Mouse (Mus musculus): Measurements from ENCODE around the gene Nudt7. TPM values are rescaled to one million over a fixed set of nuclear protein-coding genes. Genes with fewer than 3 reads are reported as not detected.

Gene Nudt7
- total and polyA plus RNA-seq, 3 experiments, result not detected

- H3K4me1 ChIP-seq (ENCODE audit: control insufficient read depth in 1 of 2, insufficient read depth in 2 of 2, low read length in 2 of 2), result no peaks in the 10 kb centered on the region
- no peaks in the 10 kb centered on the region for H3K9me3 ChIP-seq (replicated peaks; ENCODE audit: insufficient read depth, low read length)
- no peak overlapping the region for H3K27ac ChIP-seq (ENCODE audit: control insufficient read depth, low read depth, low read length)
- no peaks in the 10 kb centered on the region for H3K79me2 ChIP-seq (ENCODE audit: control insufficient read depth, insufficient read depth, low read length, poor library complexity)
- no peak overlapping the region for H3K9ac ChIP-seq (ENCODE audit: control insufficient read depth, low read depth, low read length, poor library complexity, severe bottlenecking)
- DNase-seq (ENCODE audit: low read depth, low spot score), result no peak
- TF ChIP-seq CHD2 (IDR thresholded peaks at IDR 0.05; ENCODE audit: low read length) (no peak), TAL1 (IDR thresholded peaks at IDR 0.05; ENCODE audit: low read length) (no peak), USF1 (IDR thresholded peaks at IDR 0.05; ENCODE audit: low read depth, low read length) (no peak), MYB (IDR thresholded peaks at IDR 0.05; ENCODE audit: low read depth, low read length) (no peak), USF2 (IDR thresholded peaks at IDR 0.05; ENCODE audit: borderline replicate concordance in 1 of 2, insufficient read depth in 1 of 2, low read depth in 1 of 2, low read length in 2 of 2) (no peak), BHLHE40 (IDR thresholded peaks at IDR 0.05; ENCODE audit: borderline replicate concordance, low read depth, low read length) (no peak), MAFK (IDR thresholded peaks at IDR 0.05; ENCODE audit: borderline replicate concordance, low read depth, low read length) (no peak), POLR2A (IDR thresholded peaks at IDR 0.05; ENCODE audit: control insufficient read depth in 1 of 2, insufficient read depth in 1 of 2, low read depth in 1 of 2, low read length in 2 of 2, poor library complexity in 1 of 2) (no peak), ZKSCAN1 (IDR thresholded peaks at IDR 0.05; ENCODE audit: low read depth, low read length) (no peak), SMC3 (IDR thresholded peaks at IDR 0.05; ENCODE audit: low read depth, low read length) (no peak), HCFC1 (IDR thresholded peaks at IDR 0.05; ENCODE audit: low read depth, low read length) (no peak), MAX (IDR thresholded peaks at IDR 0.05; ENCODE audit: low read length) (no peak), MAZ (IDR thresholded peaks at IDR 0.05; ENCODE audit: low read depth, low read length) (no peak), ZMIZ1 (IDR thresholded peaks at IDR 0.05; ENCODE audit: low read depth, low read length) (no peak), E2F4 (IDR thresholded peaks at IDR 0.05; ENCODE audit: borderline replicate concordance, low read depth, low read length) (no peak), ELF1 (IDR thresholded peaks at IDR 0.05; ENCODE audit: low read depth, low read length) (no peak), EP300 (IDR thresholded peaks at IDR 0.05; ENCODE audit: low read depth in 1 of 2, low read length in 2 of 2) (no peak), MYC (IDR thresholded peaks at IDR 0.05; ENCODE audit: low read depth, low read length) (no peak), SIN3A (IDR thresholded peaks at IDR 0.05; ENCODE audit: low read length) (no peak)
- H3K27me3 ChIP-seq (ENCODE audit: control insufficient read depth in 1 of 2, insufficient read depth in 2 of 2, low read length in 2 of 2), result no peaks in the 10 kb centered on the region
- H3K36me3 ChIP-seq (ENCODE audit: control insufficient read depth in 1 of 2, insufficient read depth in 2 of 2, low read length in 2 of 2), result no peaks in the 10 kb centered on the region
- H3K4me3 ChIP-seq (ENCODE audit: control insufficient read depth in 1 of 2, insufficient read depth in 1 of 2, low read depth in 2 of 2, low read length in 2 of 2), result no peak overlapping the region
Observed at GRCm38 (mm10) chr8:114109365-114110140, 23.8 kb upstream of the Nudt7 start.

- TF ChIP-seq RCOR1 (IDR thresholded peaks at IDR 0.05; ENCODE audit: low read depth, low read length), result no peak
- TF ChIP-seq EP300 (IDR thresholded peaks at IDR 0.05; ENCODE audit: low read depth in 1 of 2, low read length in 2 of 2), result no peak
- TF ChIP-seq TCF12 (IDR thresholded peaks at IDR 0.05; ENCODE audit: low read depth, low read length), result no peak
- no peak for TF ChIP-seq ELF1 (IDR thresholded peaks at IDR 0.05; ENCODE audit: low read depth, low read length)
- no peak for TF ChIP-seq BHLHE40 (IDR thresholded peaks at IDR 0.05; ENCODE audit: borderline replicate concordance, low read depth, low read length)
- no peak for TF ChIP-seq ZKSCAN1 (IDR thresholded peaks at IDR 0.05; ENCODE audit: low read depth, low read length)
- TF ChIP-seq UBTF (IDR thresholded peaks at IDR 0.05; ENCODE audit: borderline replicate concordance, insufficient read depth, low read depth, low read length), result no peak
- TF ChIP-seq ZNF384 (IDR thresholded peaks at IDR 0.05; ENCODE audit: low read depth, low read length), result no peak
- no peak for TF ChIP-seq POLR2A (IDR thresholded peaks at IDR 0.05; ENCODE audit: control insufficient read depth in 1 of 2, insufficient read depth in 1 of 2, low read depth in 1 of 2, low read length in 2 of 2, poor library complexity in 1 of 2)
- no peak for TF ChIP-seq USF2 (IDR thresholded peaks at IDR 0.05; ENCODE audit: borderline replicate concordance in 1 of 2, insufficient read depth in 1 of 2, low read depth in 1 of 2, low read length in 2 of 2)
- TF ChIP-seq E2F4 (IDR thresholded peaks at IDR 0.05; ENCODE audit: borderline replicate concordance, low read depth, low read length), result no peak
- no peak for TF ChIP-seq MYB (IDR thresholded peaks at IDR 0.05; ENCODE audit: low read depth, low read length)
- TF ChIP-seq MAFK (IDR thresholded peaks at IDR 0.05; ENCODE audit: borderline replicate concordance, low read depth, low read length), result no peak
- TF ChIP-seq RAD21 (IDR thresholded peaks at IDR 0.05; ENCODE audit: low read depth, low read length), result no peak
- no peak for TF ChIP-seq TBP (IDR thresholded peaks at IDR 0.05; ENCODE audit: low read depth, low read length)
- no peak for TF ChIP-seq ZMIZ1 (IDR thresholded peaks at IDR 0.05; ENCODE audit: low read depth, low read length)
- H3K4me1 ChIP-seq (ENCODE audit: control insufficient read depth in 1 of 2, insufficient read depth in 2 of 2, low read length in 2 of 2), result no peaks in the 10 kb centered on the region
- no peak overlapping the region for H3K4me3 ChIP-seq (ENCODE audit: control insufficient read depth in 1 of 2, insufficient read depth in 1 of 2, low read depth in 2 of 2, low read length in 2 of 2)
- no peaks in the 10 kb centered on the region for H3K27me3 ChIP-seq (ENCODE audit: control insufficient read depth in 1 of 2, insufficient read depth in 2 of 2, low read length in 2 of 2)
- no peak overlapping the region for H3K27ac ChIP-seq (ENCODE audit: control insufficient read depth, low read depth, low read length)
- no peaks in the 10 kb centered on the region for H3K9me3 ChIP-seq (replicated peaks; ENCODE audit: insufficient read depth, low read length)
- DNase-seq (ENCODE audit: low read depth, low spot score), result no peak
- no peaks in the 10 kb centered on the region for H3K36me3 ChIP-seq (ENCODE audit: control insufficient read depth in 1 of 2, insufficient read depth in 2 of 2, low read length in 2 of 2)
- H3K79me2 ChIP-seq (ENCODE audit: control insufficient read depth, insufficient read depth, low read length, poor library complexity), result no peaks in the 10 kb centered on the region
- no peak overlapping the region for H3K9ac ChIP-seq (ENCODE audit: control insufficient read depth, low read depth, low read length, poor library complexity, severe bottlenecking)
Observed at GRCm38 (mm10) chr8:114115076-114115475, 18.3 kb upstream of the Nudt7 start.
